Mouse (Mus musculus): ENCODE measurements around the gene Runx2. TPM values are rescaled to one million over a fixed set of nuclear protein-coding genes. Genes with fewer than 3 reads are reported as not detected.

The Runx2 gene
- polyA plus RNA-seq, 1 experiment from 2014 or later: 4.0 TPM

DNA sequence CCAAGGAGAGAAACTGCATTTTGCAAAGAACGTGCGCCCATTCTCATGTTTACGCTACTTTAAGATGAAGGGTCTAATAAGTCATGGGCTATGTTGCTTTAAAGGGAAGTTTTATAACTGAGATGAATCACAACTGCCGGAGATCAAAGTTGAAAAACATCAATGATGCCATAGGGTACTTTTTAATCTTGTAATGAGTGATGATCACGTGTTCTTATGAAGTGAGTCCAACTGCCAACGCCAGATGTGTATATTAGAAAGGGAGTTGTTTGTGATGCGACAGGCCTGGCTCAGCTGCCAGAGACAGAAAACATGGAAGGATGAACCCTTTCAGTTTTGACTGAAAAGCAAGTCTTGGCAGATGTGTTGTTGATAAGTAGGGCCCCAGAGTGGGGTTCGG, 101.2 kb downstream of the Runx2 start:
- Histone ChIP-seq H3K27me3 (ENCODE audit: insufficient read depth, low read length) (no peaks in the 10 kb centered on the region), H3K9ac (ENCODE audit: low read depth, low read length) (no peak overlapping the region), H3K36me3 (ENCODE audit: insufficient read depth, low read length) (no peaks in the 10 kb centered on the region), H3K9me3 (replicated peaks; ENCODE audit: low read length) (no peaks in the 10 kb centered on the region), H3K4me2 (ENCODE audit: low read length) (no peak overlapping the region), H3K27ac (no peak overlapping the region), H3K4me3 (replicated peaks; ENCODE audit: low read depth, low read length) (no peak overlapping the region), H3K4me1 (replicated peaks; ENCODE audit: insufficient read depth, low read length) (0 out of 2 replicates have a peak, but pooled peaks cover 9% of the 10 kb centered on the region)
- no peak for DNase-seq (ENCODE audit: low spot score)
- ATAC-seq (replicated peaks; ENCODE audit: low FRiP score, low read depth): no peak
- 76% methylated on average over 8 of the region's 8 CpGs for WGBS
- no peak for TF ChIP-seq CTCF (IDR thresholded peaks at IDR 0.05; ENCODE audit: low read depth)

GRCm38 (mm10) chr17:44709516-44710252, 104.9 kb downstream of the Runx2 start:
- Histone ChIP-seq H3K4me1 (replicated peaks; ENCODE audit: insufficient read depth, low read length) (0 out of 2 replicates have a peak, but pooled peaks cover 5% of the 10 kb centered on the region), H3K9me3 (replicated peaks; ENCODE audit: low read length) (no peaks in the 10 kb centered on the region), H3K4me3 (replicated peaks; ENCODE audit: low read depth, low read length) (no peak overlapping the region), H3K36me3 (ENCODE audit: insufficient read depth, low read length) (no peaks in the 10 kb centered on the region), H3K4me2 (ENCODE audit: low read length) (0 out of 2 replicates have a peak overlapping the region, but pooled peaks have one; percentile 3), H3K27me3 (ENCODE audit: insufficient read depth, low read length) (no peaks in the 10 kb centered on the region), H3K9ac (ENCODE audit: low read depth, low read length) (no peak overlapping the region), H3K27ac (peak overlapping the region; percentile 81)
- peak; percentile 95 for DNase-seq (ENCODE audit: low spot score)
- TF ChIP-seq CTCF (IDR thresholded peaks at IDR 0.05; ENCODE audit: low read depth): no peak
- ATAC-seq (replicated peaks; ENCODE audit: low FRiP score, low read depth): peak; percentile 66; the same call in 1 of the 2 replicates
- 32% methylated on average over 10 of the region's 11 CpGs for WGBS

GRCm38 (mm10) chr17:44707956-44708355, 106.6 kb downstream of the Runx2 start:
- H3K9ac ChIP-seq (ENCODE audit: low read depth, low read length): no peak overlapping the region
- 0 out of 2 replicates have a peak, but pooled peaks cover 5% of the 10 kb centered on the region for H3K4me1 ChIP-seq (replicated peaks; ENCODE audit: insufficient read depth, low read length)
- no peaks in the 10 kb centered on the region for H3K27me3 ChIP-seq (ENCODE audit: insufficient read depth, low read length)
- ATAC-seq (replicated peaks; ENCODE audit: low FRiP score, low read depth) (no peak), DNase-seq (ENCODE audit: low spot score) (no peak)
- H3K9me3 ChIP-seq (replicated peaks; ENCODE audit: low read length): no peaks in the 10 kb centered on the region
- no peak for TF ChIP-seq CTCF (IDR thresholded peaks at IDR 0.05; ENCODE audit: low read depth)
- no peak overlapping the region for H3K27ac ChIP-seq
- 95% methylated on average over 3 of the region's 3 CpGs for WGBS
- H3K4me3 ChIP-seq (replicated peaks; ENCODE audit: low read depth, low read length): no peak overlapping the region
- no peaks in the 10 kb centered on the region for H3K36me3 ChIP-seq (ENCODE audit: insufficient read depth, low read length)
- H3K4me2 ChIP-seq (ENCODE audit: low read length): no peak overlapping the region

DNA sequence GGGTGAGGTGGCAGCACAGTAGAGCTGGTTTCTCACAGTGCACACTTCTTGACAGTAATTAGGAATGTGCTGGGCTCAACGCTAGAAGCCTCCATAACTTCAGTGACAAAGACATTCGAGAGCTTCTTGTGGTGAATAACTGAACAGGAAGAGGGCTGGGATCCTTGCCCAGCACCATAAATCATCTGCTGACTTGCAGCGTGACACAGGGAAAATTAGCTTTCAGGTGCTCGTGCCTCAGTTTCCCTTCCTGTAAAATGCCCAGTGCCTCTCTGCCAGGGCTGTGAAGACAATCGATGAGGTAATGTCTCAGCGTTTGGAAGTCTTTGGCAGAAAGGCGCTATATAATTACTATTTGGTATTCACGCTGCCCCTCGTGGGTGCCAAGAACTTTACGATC, 108.1 kb downstream of the Runx2 start:
- no peak overlapping the region for H3K4me2 ChIP-seq (ENCODE audit: low read length)
- ATAC-seq (replicated peaks; ENCODE audit: low FRiP score, low read depth): no peak
- no peaks in the 10 kb centered on the region for H3K36me3 ChIP-seq (ENCODE audit: insufficient read depth, low read length)
- H3K27ac ChIP-seq: no peak overlapping the region
- TF ChIP-seq CTCF (IDR thresholded peaks at IDR 0.05; ENCODE audit: low read depth): no peak
- 52% methylated on average over 10 of the region's 10 CpGs for WGBS
- DNase-seq (ENCODE audit: low spot score): no peak
- H3K4me3 ChIP-seq (replicated peaks; ENCODE audit: low read depth, low read length): no peak overlapping the region
- no peak overlapping the region for H3K9ac ChIP-seq (ENCODE audit: low read depth, low read length)
- 0 out of 2 replicates have a peak, but pooled peaks cover 5% of the 10 kb centered on the region for H3K4me1 ChIP-seq (replicated peaks; ENCODE audit: insufficient read depth, low read length)
- no peaks in the 10 kb centered on the region for H3K27me3 ChIP-seq (ENCODE audit: insufficient read depth, low read length)
- no peaks in the 10 kb centered on the region for H3K9me3 ChIP-seq (replicated peaks; ENCODE audit: low read length)

DNA sequence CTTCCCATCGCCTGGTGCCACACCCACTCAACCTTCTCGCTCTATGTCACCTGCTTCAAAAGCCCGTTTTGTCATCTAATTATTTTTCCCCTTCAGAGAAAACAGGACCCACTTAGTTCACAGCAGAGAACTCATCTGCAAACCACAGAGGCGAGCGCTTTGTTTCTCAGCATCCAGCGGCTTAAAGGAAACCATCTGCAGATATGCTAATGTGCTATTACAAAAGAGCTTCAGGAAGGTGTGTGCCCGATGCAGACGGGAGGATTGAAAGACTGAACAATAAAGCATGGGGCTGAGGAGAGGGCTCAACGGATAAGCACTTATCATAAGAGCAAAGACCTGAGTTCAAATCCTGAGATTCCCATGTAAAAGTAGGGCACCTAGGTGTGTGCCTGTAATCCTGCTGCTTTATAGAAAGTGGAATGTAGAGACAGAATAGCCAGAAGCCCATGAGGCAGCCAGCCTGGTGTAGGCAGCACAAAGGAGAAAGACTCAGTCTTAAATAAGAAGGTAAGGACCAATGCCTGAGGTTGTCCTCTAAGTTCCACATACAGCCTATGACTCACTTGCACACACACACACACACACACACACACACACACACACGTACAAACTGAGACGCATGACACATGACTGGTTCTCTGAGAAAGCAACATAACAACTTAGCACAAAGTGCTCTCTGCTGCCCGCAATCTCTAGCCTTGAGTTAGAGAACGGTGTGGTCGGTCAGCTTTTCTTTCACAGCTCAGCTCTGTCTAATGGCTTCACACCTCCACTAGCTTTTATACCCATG, 111.9 kb downstream of the Runx2 start:
- Histone ChIP-seq H3K36me3 (ENCODE audit: insufficient read depth, low read length) (no peaks in the 10 kb centered on the region), H3K9me3 (replicated peaks; ENCODE audit: low read length) (no peaks in the 10 kb centered on the region), H3K4me2 (ENCODE audit: low read length) (no peak overlapping the region), H3K27ac (no peak overlapping the region), H3K27me3 (ENCODE audit: insufficient read depth, low read length) (no peaks in the 10 kb centered on the region), H3K4me3 (replicated peaks; ENCODE audit: low read depth, low read length) (no peak overlapping the region), H3K4me1 (replicated peaks; ENCODE audit: insufficient read depth, low read length) (no peaks in the 10 kb centered on the region), H3K9ac (ENCODE audit: low read depth, low read length) (no peak overlapping the region)
- no peak for ATAC-seq (replicated peaks; ENCODE audit: low FRiP score, low read depth)
- no peak for DNase-seq (ENCODE audit: low spot score)
- WGBS: 67% methylated on average over 14 of the region's 14 CpGs
- TF ChIP-seq CTCF (IDR thresholded peaks at IDR 0.05; ENCODE audit: low read depth): no peak

DNA sequence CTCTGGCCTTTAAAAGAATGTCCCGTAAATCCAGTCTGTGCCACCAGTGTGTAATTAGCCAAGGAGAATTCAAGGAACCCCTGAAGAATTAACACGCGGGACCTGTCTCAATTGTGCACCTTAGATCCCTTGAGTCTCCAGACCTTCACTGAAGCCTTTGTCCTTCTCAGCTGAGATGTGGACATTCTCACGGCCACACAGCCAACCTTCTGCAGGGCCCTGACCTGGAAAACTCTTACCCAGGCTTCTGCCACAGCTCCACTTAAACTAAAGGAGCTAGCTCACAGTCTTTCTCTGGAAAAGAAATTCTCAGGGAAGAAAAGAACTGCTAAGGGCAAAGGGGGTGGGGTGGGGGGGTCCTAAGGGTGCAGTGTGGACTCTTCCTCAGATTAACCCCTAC, 113.1 kb downstream of the Runx2 start:
- DNase-seq (ENCODE audit: low spot score): no peak
- no peak for TF ChIP-seq CTCF (IDR thresholded peaks at IDR 0.05; ENCODE audit: low read depth)
- H3K9me3 ChIP-seq (replicated peaks; ENCODE audit: low read length): no peaks in the 10 kb centered on the region
- ATAC-seq (replicated peaks; ENCODE audit: low FRiP score, low read depth): no peak
- 88% methylated on average over 4 of the region's 4 CpGs for WGBS
- H3K27me3 ChIP-seq (ENCODE audit: insufficient read depth, low read length): no peaks in the 10 kb centered on the region
- H3K27ac ChIP-seq: no peak overlapping the region
- H3K4me1 ChIP-seq (replicated peaks; ENCODE audit: insufficient read depth, low read length): no peaks in the 10 kb centered on the region
- no peak overlapping the region for H3K4me2 ChIP-seq (ENCODE audit: low read length)
- H3K4me3 ChIP-seq (replicated peaks; ENCODE audit: low read depth, low read length): no peak overlapping the region
- H3K9ac ChIP-seq (ENCODE audit: low read depth, low read length): no peak overlapping the region
- no peaks in the 10 kb centered on the region for H3K36me3 ChIP-seq (ENCODE audit: insufficient read depth, low read length)

Data from kidney, postnatal 0 days (tissue).